In the genomic region with DNA sequence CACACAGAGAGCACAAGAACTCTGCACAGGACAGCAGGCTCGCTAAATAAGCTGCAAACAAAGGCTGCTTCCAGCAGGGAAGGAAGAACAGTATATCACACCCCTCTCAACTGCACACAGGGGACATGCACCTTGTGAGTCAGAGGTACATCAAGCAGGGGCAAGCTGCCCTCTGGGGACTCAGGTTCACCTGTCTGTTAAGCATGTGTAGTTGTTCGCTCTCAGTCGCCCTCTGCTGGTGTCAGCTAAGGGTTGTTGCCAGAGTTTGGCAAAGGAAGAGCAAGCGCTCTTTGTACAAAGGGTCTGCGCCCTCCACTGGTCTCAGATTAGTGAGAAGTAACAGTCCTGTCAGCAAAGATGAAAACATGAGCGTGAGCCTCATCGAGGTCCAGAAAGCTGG, we compare ENCODE assay signal across 9 mouse cellular contexts.
DNase-seq lines count a peak whose midpoint lies in the region; ATAC-seq lines count a peak whose summit lies in the region.
"Had no signal": no experiment of that assay in that cellular context is flagged by ENCODE, and none has a peak within 500 bp of the region (broad histone marks: within the 10 kb centered on the region; RNA-seq: fewer than 3 reads in every experiment).

No protein-coding gene starts in this region.

- no peaks in the 10 kb centered on the region for H3K27me3 ChIP-seq in liver, embryonic 12.5 days (replicated peaks)
- H3K27me3 ChIP-seq in hindbrain, embryonic 10.5 days (ENCODE audit: insufficient read depth, poor library complexity, severe bottlenecking): no peaks in the 10 kb centered on the region
- H3K27me3 ChIP-seq in midbrain, embryonic 10.5 days (ENCODE audit: low read depth, poor library complexity, severe bottlenecking): no peaks in the 10 kb centered on the region
- no peaks in the 10 kb centered on the region for H3K27me3 ChIP-seq in stomach, embryonic 14.5 days (ENCODE audit: control insufficient read depth, insufficient read depth, low read length)
- H3K27me3 ChIP-seq: limb, embryonic 15.5 days had no signal

- no peaks in the 10 kb centered on the region for H3K9me3 ChIP-seq in liver, embryonic 12.5 days (replicated peaks)
- H3K9me3 ChIP-seq in hindbrain, embryonic 10.5 days: no peaks in the 10 kb centered on the region
- H3K9me3 ChIP-seq in midbrain, embryonic 10.5 days (replicated peaks): no peaks in the 10 kb centered on the region
- H3K9me3 ChIP-seq in stomach, embryonic 14.5 days (ENCODE audit: control insufficient read depth, low read depth, low read length): no peaks in the 10 kb centered on the region
- H3K9me3 ChIP-seq: limb, embryonic 15.5 days had no signal

- no peaks in the 10 kb centered on the region for H3K4me1 ChIP-seq in liver, embryonic 12.5 days
- 0 out of 2 replicates have a peak, but pooled peaks cover 7% of the 10 kb centered on the region for H3K4me1 ChIP-seq in hindbrain, embryonic 10.5 days (replicated peaks)
- H3K4me1 ChIP-seq in midbrain, embryonic 10.5 days: 0 out of 2 replicates have a peak, but pooled peaks cover 3% of the 10 kb centered on the region
- no peaks in the 10 kb centered on the region for H3K4me1 ChIP-seq in stomach, embryonic 14.5 days (ENCODE audit: control insufficient read depth, insufficient read depth, low read length)
- H3K4me1 ChIP-seq: limb, embryonic 15.5 days had no signal

- no peak overlapping the region for H3K9ac ChIP-seq in liver, embryonic 12.5 days
- H3K9ac ChIP-seq in stomach, embryonic 14.5 days (replicated peaks; ENCODE audit: low read depth, low read length): no peak overlapping the region
- H3K9ac ChIP-seq: limb, embryonic 15.5 days had no signal

- no peaks in the 10 kb centered on the region for H3K36me3 ChIP-seq in liver, embryonic 12.5 days
- no peaks in the 10 kb centered on the region for H3K36me3 ChIP-seq in hindbrain, embryonic 10.5 days
- H3K36me3 ChIP-seq in midbrain, embryonic 10.5 days: no peaks in the 10 kb centered on the region
- H3K36me3 ChIP-seq in stomach, embryonic 14.5 days (ENCODE audit: control insufficient read depth, insufficient read depth, low read length): no peaks in the 10 kb centered on the region
- H3K36me3 ChIP-seq: limb, embryonic 15.5 days had no signal

- WGBS in liver, embryonic 12.5 days (ENCODE audit: insufficient replicate concordance): 21% methylated on average over 7 of the region's 7 CpGs
- WGBS in hindbrain, embryonic 10.5 days: 31% methylated on average over 7 of the region's 7 CpGs
- WGBS in midbrain, embryonic 10.5 days: 27% methylated on average over 7 of the region's 7 CpGs
- WGBS in stomach, embryonic 14.5 days: 31% methylated on average over 7 of the region's 7 CpGs

- no peak overlapping the region for H3K4me3 ChIP-seq in liver, embryonic 12.5 days
- H3K4me3 ChIP-seq in hindbrain, embryonic 10.5 days: no peak overlapping the region
- H3K4me3 ChIP-seq in midbrain, embryonic 10.5 days: no peak overlapping the region
- H3K4me3 ChIP-seq in stomach, embryonic 14.5 days (ENCODE audit: low read depth, low read length): no peak overlapping the region
- H3K4me3 ChIP-seq: limb, embryonic 15.5 days had no signal

- no peak overlapping the region for H3K27ac ChIP-seq in liver, embryonic 12.5 days
- no peak overlapping the region for H3K27ac ChIP-seq in hindbrain, embryonic 10.5 days
- H3K27ac ChIP-seq in midbrain, embryonic 10.5 days (replicated peaks): no peak overlapping the region
- no peak overlapping the region for H3K27ac ChIP-seq in stomach, embryonic 14.5 days (ENCODE audit: low read length)
- H3K27ac ChIP-seq: limb, embryonic 15.5 days had no signal

- ATAC-seq in liver, embryonic 12.5 days: no peak
- 0 out of 2 replicates have a peak, but pooled peaks have one; percentile 33 for ATAC-seq in stomach, embryonic 14.5 days (ENCODE audit: insufficient number of reproducible peaks, insufficient read depth, low FRiP score, low read depth)

- no peak overlapping the region for H3K4me2 ChIP-seq in liver, embryonic 12.5 days
- no peak overlapping the region for H3K4me2 ChIP-seq in stomach, embryonic 14.5 days (replicated peaks; ENCODE audit: low read depth, low read length)
- H3K4me2 ChIP-seq: limb, embryonic 15.5 days had no signal

- peak; percentile 39 for DNase-seq in liver
- peak; percentile 89 for DNase-seq in cerebellum, adult 9-10 months
- DNase-seq in hindbrain, embryonic 10.5 days (ENCODE audit: low spot score): peak; percentile 73
- DNase-seq in layer of hippocampus, adult 9-10 months (ENCODE audit: low spot score): peak; percentile 67
- DNase-seq in midbrain, embryonic 10.5 days (ENCODE audit: low spot score): peak; percentile 63
- no peak for DNase-seq in c-Kit-positive CD71-positive TER-119-positive erythroid progenitor cells, embryonic 14.5 days (ENCODE audit: low spot score)
